8 mouse cellular contexts compared by ENCODE assay signal in the genomic region with DNA sequence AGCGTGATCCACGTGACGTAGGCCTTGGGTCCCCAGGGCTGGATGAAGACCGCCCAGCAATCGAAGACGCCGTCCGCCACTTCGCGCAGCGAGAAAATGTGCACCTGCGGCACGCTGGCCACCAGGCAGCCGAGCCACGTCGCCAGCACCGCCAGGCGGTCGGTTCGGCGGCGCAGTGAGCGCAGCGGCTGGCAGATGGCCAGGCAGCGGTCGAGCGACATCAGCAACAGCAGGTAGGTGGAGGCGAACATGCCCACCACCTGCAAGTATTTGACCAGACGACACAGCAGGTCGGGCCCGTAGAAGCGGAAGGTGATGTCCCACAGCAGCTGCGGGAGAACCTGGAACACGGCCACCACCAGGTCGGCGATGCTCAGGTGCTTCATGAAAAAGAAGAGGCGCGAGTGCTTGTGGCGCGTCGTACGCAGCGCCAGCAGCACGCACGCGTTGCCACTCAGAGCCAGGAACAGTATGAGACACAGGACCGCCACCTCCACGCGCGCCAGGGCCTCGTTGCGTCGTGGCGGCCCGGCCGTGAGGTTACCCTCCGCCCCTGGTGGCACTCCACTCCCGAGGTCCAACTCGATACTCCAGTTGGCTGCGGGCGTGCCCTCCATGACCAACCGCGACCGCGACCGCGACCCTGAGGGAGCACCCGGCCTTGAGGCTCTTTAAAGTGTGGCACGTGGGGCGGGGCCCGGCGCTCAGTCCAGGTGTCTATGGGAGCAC. TPM values are rescaled to one million over a fixed set of nuclear protein-coding genes. Genes with fewer than 3 reads are reported as not detected.
DNase-seq lines count a peak whose midpoint lies in the region; ATAC-seq and TF ChIP-seq lines count a peak whose summit lies in the region.

No protein-coding gene starts in this region.

- peaks cover 55% of the 10 kb centered on the region for H3K27me3 ChIP-seq in embryonic facial prominence, embryonic 12.5 days
- peaks cover 23% of the 10 kb centered on the region for H3K27me3 ChIP-seq in hindbrain, postnatal 0 days (ENCODE audit: insufficient read depth, low read length)
- peaks cover 87% of the 10 kb centered on the region for H3K27me3 ChIP-seq in midbrain, embryonic 10.5 days (ENCODE audit: low read depth, poor library complexity, severe bottlenecking)

- H3K36me3 ChIP-seq in embryonic facial prominence, embryonic 12.5 days = no peaks in the 10 kb centered on the region
- no peaks in the 10 kb centered on the region for H3K36me3 ChIP-seq in hindbrain, postnatal 0 days (ENCODE audit: insufficient read depth, low read length)
- H3K36me3 ChIP-seq in midbrain, embryonic 10.5 days = no peaks in the 10 kb centered on the region

- no peak overlapping the region for H3K27ac ChIP-seq in embryonic facial prominence, embryonic 12.5 days
- H3K27ac ChIP-seq in hindbrain, postnatal 0 days = no peak overlapping the region
- no peak overlapping the region for H3K27ac ChIP-seq in midbrain, embryonic 10.5 days (replicated peaks)

- H3K4me1 ChIP-seq in embryonic facial prominence, embryonic 12.5 days = peaks cover 20% of the 10 kb centered on the region
- H3K4me1 ChIP-seq in hindbrain, postnatal 0 days (ENCODE audit: insufficient read depth, low read length) = peaks cover 7% of the 10 kb centered on the region; the same call in 1 of the 2 replicates
- peaks cover 24% of the 10 kb centered on the region for H3K4me1 ChIP-seq in midbrain, embryonic 10.5 days

- peak overlapping the region; percentile 37 for H3K4me3 ChIP-seq in embryonic facial prominence, embryonic 12.5 days
- H3K4me3 ChIP-seq in hindbrain, postnatal 0 days (ENCODE audit: low read length) = peak overlapping the region; percentile 34
- H3K4me3 ChIP-seq in midbrain, embryonic 10.5 days = peak overlapping the region; percentile 48

- H3K4me2 ChIP-seq in embryonic facial prominence, embryonic 12.5 days (replicated peaks) = peak overlapping the region; percentile 59
- peak overlapping the region; percentile 66 for H3K4me2 ChIP-seq in hindbrain, postnatal 0 days (ENCODE audit: low read depth, low read length)

- peak; percentile 20 to 33 for DNase-seq in cerebellum, postnatal 25 days
- DNase-seq in cerebellum, adult 11-12 months = no peak
- peak; percentile 27 for DNase-seq in 3134 (ENCODE audit: extremely low read depth, insufficient read length, low spot score)
- DNase-seq in hindbrain, postnatal 0 days (ENCODE audit: low spot score) = peak; percentile 62
- peak; percentile 36 for DNase-seq in midbrain, embryonic 10.5 days (ENCODE audit: low spot score)
- DNase-seq in urinary bladder, postnatal 4 days (ENCODE audit: low spot score in 2 of 2) = no peak
- no peak for DNase-seq in urinary bladder, postnatal 36 days (ENCODE audit: low spot score in 2 of 2)

- no peak overlapping the region for H3K9ac ChIP-seq in embryonic facial prominence, embryonic 12.5 days
- no peak overlapping the region; the same call in 1 of the 2 replicates for H3K9ac ChIP-seq in hindbrain, postnatal 0 days (replicated peaks; ENCODE audit: low read length)

- TF ChIP-seq CTCF in hindbrain, postnatal 0 days (IDR thresholded peaks at IDR 0.05; ENCODE audit: low read depth) = peak; percentile 27; the same call in 1 of the 2 replicates

- H3K9me3 ChIP-seq in embryonic facial prominence, embryonic 12.5 days = no peaks in the 10 kb centered on the region
- no peaks in the 10 kb centered on the region for H3K9me3 ChIP-seq in hindbrain, postnatal 0 days (ENCODE audit: low read length)
- no peaks in the 10 kb centered on the region for H3K9me3 ChIP-seq in midbrain, embryonic 10.5 days (replicated peaks)

- ATAC-seq in embryonic facial prominence, embryonic 12.5 days (ENCODE audit: insufficient number of reproducible peaks, insufficient read depth, low FRiP score, low TSS enrichment) = no peak
- peak; percentile 38 for ATAC-seq in hindbrain, postnatal 0 days

- WGBS in embryonic facial prominence, embryonic 12.5 days = 5% methylated on average over 72 of the region's 72 CpGs
- 4% methylated on average over 70 of the region's 72 CpGs for WGBS in hindbrain, postnatal 0 days
- 8% methylated on average over 72 of the region's 72 CpGs for WGBS in midbrain, embryonic 10.5 days

RNA-seq across cellular contexts. Expression of a gene that starts 0.4 kb away (rescaled TPM):
- 0.31 and 0.90 TPM in 2 replicates for polyA plus RNA-seq in embryonic facial prominence, embryonic 12.5 days (2016; fragmentation: Nextera tagmentation; extraction: Ambion mirVana)
- 5.2 and 8.4 TPM in 2 replicates for total RNA-seq in hindbrain, postnatal 0 days (2014; rRNA removed)
- polyA plus RNA-seq in hindbrain, postnatal 0 days (2015; fragmentation: Nextera tagmentation; extraction: Ambion mirVana) = 2.2 and 2.7 TPM in 2 replicates
- polyA plus RNA-seq in midbrain, embryonic 10.5 days (2016; fragmentation: Nextera tagmentation; extraction: Ambion mirVana) = 0.11 and 0.20 TPM in 2 replicates

RNA-seq across cellular contexts. Expression of a gene that starts 30.0 kb away (rescaled TPM):
- 0.71 and 1.2 TPM in 2 replicates for polyA plus RNA-seq in embryonic facial prominence, embryonic 12.5 days (2016; fragmentation: Nextera tagmentation; extraction: Ambion mirVana)
- total RNA-seq in hindbrain, postnatal 0 days (2014; rRNA removed) = not detected in 2 replicates
- 0.16 TPM in 1 of 2 replicates, not detected in the other for polyA plus RNA-seq in hindbrain, postnatal 0 days (2015; fragmentation: Nextera tagmentation; extraction: Ambion mirVana)
- not detected in 2 replicates for polyA plus RNA-seq in midbrain, embryonic 10.5 days (2016; fragmentation: Nextera tagmentation; extraction: Ambion mirVana)

Comparison
In these comparisons a context has a peak if more than half of its experiments do, and no peak if none do; other contexts are left out.
1. DNase-seq: peak in cerebellum, postnatal 25 days (2 of 2), 3134 (single experiment), hindbrain, postnatal 0 days (single experiment) and midbrain, embryonic 10.5 days (single experiment); none in cerebellum, adult 11-12 months (single experiment), urinary bladder, postnatal 4 days (0 of 2) and urinary bladder, postnatal 36 days (0 of 2).
2. Peak in every context shown above with its lines, with median percentiles within 50 percentile points of each other: H3K4me3 ChIP-seq.